Mouse (Mus musculus) mouse trophoblast stem cell (cell line): ENCODE measurements around the gene Dntt.

Source experiments
- in situ Hi-C, 2 experiments: fragments of 300-500 bp; cut with MseI, MboI; formaldehyde crosslinking; loops; 2 replicates in 1 of 2; 3 replicates in 1 of 2; pipeline ENCODE4 v1.15.1; 2025

Dntt gene

GRCm38 (mm10) chr19:41051714-41052113, 22.6 kb downstream of the Dntt start:
- in situ Hi-C loops, result loop anchor here in 1 of 2 experiments (10.0 kb wide), 1 partner anchor 297 kb away; no protein-coding TSS in a partner anchor

GRCm38 (mm10) chr19:41052247-41052646, 23.2 kb downstream of the Dntt start:
- in situ Hi-C loops, result loop anchor here in 1 of 2 experiments (10.0 kb wide), 1 partner anchor 297 kb away; no protein-coding TSS in a partner anchor

DNA sequence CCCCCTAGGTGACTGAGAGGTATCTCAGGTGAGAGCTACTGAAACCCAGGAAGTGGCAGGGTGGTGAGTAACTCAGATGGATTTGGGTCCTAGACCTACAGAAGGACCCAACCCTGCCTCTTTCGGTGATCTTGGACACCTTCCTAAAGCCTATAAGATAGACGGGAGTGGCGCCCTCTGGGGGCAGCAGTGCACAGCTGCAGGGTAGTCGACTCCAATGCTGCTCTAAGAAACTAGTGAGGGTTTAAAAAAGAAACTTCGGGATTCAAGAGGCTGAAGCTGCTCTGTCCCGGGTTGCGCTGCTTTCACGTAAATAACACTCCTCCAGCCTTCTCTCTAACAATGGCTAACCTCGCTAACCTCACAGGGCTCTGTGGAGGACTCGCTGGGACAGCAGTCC, 24.5 kb downstream of the Dntt start:
- in situ Hi-C loops, result loop anchor here in 1 of 2 experiments (10.0 kb wide), 1 partner anchor 299 kb away; no protein-coding TSS in a partner anchor

DNA sequence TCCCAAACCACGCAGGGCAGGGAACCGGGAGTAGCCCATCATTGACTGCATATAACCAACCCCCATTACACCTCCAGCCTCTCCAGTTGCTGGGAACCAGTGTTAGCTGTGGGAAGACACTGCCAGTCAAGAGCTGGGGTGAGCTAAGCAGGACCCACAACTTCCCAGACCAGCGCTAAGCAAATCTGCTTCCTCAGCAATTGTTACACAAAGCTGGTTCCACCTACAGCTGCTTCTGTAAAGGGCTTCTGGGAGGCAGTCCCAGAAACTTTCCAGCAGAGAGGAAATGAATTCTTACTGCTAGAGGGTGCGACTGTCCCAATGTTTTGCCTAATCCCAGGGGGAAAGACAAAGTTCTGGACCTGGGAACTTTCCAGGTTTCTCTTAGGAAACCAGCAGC, 25.6 kb downstream of the Dntt start:
- in situ Hi-C loops, result loop anchor here in 1 of 2 experiments (10.0 kb wide), 1 partner anchor 300 kb away; no protein-coding TSS in a partner anchor

GRCm38 (mm10) chr19:41071500-41071899, 42.4 kb downstream of the Dntt start:
- in situ Hi-C loops, result no loop called here

- in situ Hi-C loops, result no loop called here
These were observed 44.8 kb downstream of the Dntt start for GRCm38 (mm10) chr19:41073746-41074455.

DNA sequence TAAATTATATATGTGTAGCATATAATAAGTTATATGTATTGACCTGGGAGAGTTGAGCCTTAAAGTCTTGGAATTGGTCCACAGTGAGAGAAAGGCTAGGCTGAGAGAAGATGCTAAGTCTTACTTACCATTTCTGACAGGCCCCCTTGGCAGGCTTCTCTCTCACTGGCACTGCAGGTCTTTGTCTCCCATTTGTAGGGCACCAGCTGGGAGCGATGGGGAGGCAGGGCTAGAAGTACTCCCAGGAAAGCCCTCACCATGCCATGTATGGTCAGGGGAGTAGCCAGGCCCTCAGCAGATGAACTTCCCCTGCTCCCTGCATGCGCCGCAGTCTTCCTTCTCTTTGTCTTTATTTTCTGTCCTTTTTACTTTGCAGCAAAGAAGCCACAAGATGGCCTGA, 47.8 kb downstream of the Dntt start, which contains the start of gene Opalin:
Opalin (minus strand) TSS at position 208 of the 400 bp plus-strand sequence.
- in situ Hi-C loops, result no loop called here

- in situ Hi-C loops, result no loop called here
These were observed 52.5 kb downstream of the Dntt start for GRCm38 (mm10) chr19:41081589-41081988.

- in situ Hi-C loops, result no loop called here
These were observed 54.6 kb downstream of the Dntt start for GRCm38 (mm10) chr19:41083646-41084045.

GRCm38 (mm10) chr19:41086289-41086688, 57.2 kb downstream of the Dntt start:
- in situ Hi-C loops, result no loop called here

DNA sequence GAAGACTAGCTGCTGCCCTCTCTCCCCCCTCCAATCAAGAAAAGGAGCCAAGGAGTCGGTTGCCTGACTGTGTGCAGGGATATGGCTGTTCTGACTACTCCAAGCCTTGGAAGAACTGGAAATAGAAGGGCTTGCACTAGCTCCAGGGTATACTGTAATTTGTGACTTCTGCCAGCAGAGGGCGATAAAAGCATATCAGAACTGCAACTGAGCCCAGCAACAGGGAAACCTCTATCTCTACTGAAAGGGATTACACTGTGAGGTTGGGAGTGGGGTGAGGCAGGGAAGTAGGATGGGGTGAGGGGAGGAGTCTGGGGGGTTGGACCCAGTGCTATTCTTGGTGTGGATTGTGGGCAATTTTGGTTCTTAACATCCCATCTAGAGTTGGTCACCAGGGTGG, 57.6 kb downstream of the Dntt start:
- in situ Hi-C loops, result no loop called here

- in situ Hi-C loops, result no loop called here
These were observed 58.8 kb downstream of the Dntt start for GRCm38 (mm10) chr19:41087901-41088300.

DNA sequence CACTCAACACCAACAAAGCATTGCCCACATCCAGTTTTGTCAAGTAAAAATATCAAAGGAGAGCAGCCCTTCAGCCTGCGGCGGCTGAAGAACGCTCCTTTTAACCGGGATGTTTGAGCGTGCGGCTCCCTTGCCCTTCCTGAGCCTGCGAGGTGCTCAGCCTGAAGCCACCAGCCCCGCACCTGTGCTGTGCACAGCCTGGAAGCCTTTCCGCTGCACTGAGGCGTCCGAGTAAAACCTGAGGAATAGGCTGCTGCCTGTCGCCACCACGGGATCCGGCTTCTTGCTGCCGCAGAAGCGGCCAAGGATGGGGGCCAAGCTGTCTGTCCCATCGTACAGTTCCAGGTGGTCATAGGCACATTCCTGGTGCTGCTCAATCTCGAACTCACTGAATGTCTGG, 59.4 kb downstream of the Dntt start:
- in situ Hi-C loops, result no loop called here

DNA sequence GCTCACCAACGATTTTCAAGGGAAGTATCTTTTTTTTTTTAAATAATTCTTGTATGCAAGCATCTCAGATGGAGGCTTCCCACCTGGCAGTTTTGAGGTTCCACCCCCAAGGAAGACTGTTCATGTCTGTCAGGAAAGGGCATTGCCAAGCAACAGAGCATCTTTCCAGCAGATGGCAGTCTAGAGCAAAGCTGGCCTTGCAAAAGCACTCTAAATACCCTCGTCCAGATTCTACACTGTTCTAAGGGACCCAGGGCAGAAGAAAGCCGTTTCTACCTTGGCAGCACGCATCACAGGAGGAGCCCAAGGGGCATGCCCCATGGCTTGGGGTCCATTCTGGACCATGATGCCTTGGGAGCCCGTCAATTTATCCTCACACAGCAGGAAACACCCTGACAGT, 60.8 kb downstream of the Dntt start:
- in situ Hi-C loops, result no loop called here

DNA sequence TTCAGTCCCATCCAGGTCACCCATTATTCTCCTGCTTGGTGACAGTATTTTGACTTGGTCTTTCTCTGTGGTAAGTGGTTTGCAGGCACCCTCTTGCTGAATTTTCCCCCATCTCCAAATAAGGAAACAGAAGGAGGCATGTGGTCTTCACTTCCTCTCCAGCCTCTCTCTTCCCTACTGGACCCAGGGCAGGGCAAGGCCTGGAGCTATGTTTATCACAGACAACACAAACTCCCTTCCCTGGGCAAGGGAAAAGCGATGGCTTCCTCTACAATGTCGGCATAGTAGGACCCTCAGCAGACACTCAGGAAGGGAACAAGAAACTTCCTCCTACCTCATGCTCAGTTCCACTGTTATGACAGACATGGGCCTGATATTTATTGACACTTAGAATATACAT, 62.8 kb downstream of the Dntt start:
- in situ Hi-C loops, result no loop called here

DNA sequence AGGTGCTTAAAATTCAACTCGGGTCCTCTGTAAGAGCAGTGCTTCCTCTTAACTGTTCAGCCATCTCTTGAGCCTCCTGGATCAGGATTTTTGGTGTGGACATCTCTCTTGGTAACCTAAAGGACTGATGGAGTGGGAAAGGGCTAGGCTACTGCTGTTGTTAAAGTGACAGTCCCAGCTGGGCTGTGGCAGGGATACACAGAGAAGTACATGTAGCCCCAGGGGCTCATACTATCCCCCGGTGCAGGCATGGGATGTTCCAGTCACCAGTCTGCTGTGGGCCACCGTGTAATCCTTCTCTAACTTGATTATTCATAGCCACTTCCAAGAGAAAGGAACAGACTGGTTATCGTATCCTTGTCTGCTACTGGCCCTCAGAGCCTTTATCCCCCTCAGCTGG, 68.0 kb downstream of the Dntt start:
- in situ Hi-C loops, result no loop called here

- in situ Hi-C loops, result no loop called here
These were observed 71.8 kb downstream of the Dntt start for GRCm38 (mm10) chr19:41100863-41101262.

DNA sequence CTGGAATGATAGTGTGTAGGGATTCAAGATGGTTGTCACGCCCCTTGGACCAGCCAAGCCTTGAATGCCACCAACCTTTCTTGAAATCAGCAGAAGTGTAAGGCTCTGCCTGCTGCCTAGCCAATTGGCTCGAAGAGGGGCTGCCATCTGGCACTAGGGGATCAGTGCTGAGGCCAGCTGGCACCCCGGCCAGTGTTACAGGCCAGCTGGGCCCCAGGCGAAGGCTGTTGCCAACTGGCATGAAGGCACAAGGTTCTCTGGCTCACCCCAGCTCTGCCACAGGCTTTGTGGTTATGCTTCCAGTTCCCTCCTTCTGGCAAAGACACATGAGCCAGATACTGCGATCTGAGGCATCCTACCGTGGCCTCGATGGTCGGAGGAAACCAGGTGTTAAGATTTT, 72.3 kb downstream of the Dntt start:
- in situ Hi-C loops, result no loop called here

DNA sequence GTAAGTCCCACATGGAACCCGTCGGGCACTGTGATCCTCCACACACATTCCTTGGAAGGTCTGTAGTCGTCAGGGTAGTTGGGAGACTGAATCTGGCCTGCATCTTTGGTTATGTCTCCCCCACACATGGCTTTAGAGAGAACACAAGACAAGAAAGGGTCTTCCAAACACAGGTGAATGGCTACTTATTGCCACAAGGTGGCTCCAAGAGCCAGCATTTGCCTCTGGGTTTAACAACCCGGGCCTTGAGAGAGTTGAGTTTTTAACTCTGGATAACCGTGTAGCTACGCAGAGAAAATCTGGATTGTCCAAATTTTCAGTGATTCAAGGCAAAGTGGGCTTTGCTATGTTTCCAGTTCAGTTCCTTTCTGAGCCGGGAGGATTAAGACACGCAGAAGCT, 75.8 kb downstream of the Dntt start:
- in situ Hi-C loops, result no loop called here

DNA sequence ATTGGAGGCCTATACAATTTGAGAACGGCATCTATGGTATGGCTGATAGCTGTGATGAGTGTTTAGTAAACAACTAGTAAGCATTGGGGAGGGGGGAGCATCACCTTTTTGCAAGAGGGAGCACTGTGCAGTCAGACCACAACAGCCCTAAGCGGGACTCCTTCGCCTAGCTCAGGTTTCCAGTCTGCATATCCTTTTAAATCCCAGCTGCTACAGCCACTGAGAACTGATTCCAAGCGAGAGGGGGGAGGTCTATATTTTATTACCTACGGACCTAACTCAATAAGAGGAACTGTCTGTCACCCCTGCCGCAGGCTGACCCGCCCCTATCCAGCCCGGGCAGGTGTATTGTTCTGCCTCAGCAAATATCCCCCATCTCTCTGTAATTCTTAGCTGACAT, 78.5 kb downstream of the Dntt start:
- in situ Hi-C loops, result no loop called here

DNA sequence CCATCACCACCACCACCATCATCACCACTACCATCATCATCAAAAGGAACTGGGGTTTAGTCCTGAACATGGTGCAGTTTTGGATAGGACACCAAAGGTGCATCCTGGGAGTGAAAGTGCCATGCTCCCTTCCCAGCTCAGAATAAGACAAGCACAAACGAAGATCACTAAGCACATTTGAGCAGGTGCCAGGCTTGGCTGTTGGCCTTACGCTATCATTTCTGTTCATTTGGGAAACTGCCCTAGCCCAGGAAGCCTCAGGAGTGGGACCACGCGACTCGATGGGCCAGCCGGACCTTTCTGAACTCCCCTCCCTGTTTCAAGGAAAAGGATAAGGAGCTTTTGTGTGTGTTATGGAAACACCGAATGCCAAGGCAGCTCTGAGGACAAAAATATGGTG, 79.6 kb downstream of the Dntt start:
- in situ Hi-C loops, result no loop called here
